Mouse (Mus musculus) forelimb bud, embryonic 11.5 days (tissue): ENCODE measurements around the gene Orc2.

ENCODE experiments used
- DNase-seq: peaks from one replicate; pipeline ENCODE4 v3.0.0-alpha.2; 2012; ENCODE audit warnings: low read depth, low spot score

Orc2 gene

DNA sequence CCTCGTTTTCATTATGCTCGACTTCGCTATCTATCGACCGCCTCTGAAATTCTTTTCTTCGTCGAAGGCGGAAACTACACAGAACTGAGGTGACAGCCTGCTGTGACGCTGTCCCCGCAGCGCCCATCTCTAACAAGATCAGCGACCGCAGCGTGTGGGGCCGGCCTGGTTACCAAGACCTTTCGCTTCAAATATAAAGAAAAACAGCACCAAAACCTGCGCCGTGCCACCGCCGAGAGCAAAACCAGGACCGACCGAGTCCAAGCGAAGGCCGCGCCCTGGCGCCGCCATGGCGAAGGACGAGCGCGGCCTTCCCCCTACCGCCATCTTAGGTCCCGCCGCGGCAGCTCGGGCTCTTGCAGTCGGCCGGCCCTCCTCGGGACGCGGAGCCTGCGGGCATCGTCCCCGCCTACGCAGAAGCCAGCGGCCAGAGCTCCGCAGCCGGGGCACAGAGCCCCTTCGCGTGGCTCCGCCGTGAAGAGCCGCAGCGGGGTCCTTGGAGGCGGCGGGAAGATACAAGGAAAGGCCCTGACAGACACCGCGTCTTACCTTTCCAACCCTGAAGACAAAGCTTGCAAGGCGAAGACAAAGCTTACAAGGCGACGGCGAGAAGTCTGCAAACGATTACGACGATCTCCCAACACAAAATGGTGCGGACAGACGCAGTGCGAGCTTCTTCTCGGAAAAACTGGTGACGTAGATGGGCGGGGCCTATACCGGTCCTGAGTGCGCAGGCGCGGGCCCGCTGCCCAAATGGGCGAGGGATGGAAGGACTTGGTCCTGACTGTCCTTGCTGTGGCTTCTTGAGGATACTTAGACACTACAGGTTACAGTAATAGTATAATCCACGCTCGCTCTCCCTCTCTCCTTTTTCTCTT lies 81.3 kb downstream of the Orc2 start, which contains the start of gene Clk1:
Gene Clk1 (minus strand): TSS at position 696 of the 878 bp plus-strand sequence.
- DNase-seq = peak; percentile 94

DNA sequence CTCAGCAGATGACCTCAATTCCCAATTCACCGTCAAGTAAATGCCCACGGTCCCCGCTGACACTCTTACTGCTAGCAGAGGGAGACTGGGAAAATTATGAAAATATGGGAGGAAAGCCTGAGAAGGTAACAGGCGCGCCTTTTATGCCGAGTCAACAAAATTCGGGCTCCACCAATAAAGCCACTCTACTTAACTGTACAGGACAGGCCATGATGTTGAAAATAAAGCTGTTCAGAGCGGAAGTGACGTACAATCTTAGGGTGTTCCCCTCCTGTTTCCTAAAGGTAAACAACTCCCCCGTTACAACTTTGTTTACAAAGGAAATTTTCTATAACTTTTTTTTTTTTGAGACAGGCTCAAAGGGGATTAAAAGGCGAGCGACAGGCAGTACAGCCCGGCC lies 82.0 kb downstream of the Orc2 start:
- DNase-seq = peak; percentile 71

DNA sequence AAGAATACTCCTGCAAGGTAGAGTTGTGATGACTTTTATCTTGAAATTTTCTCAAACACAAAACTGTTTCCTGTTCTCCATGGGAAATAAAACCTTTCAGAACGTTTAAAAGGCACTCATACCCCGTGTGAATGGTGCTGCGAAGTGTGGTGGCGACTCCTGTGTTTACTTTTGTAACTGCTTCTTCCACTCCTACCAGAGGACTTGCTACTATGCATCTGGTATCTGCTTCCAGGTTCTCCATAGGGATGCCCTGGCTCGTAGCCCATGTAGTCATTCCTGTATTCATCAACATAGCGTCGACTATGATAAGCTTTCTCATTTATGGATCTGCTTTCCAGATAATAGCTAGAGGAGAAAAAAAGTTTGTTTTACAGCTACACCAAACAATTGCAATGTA lies 83.9 kb downstream of the Orc2 start:
- DNase-seq = no peak

- no peak for DNase-seq
These were observed 84.9 kb downstream of the Orc2 start for GRCm38 (mm10) chr1:58420032-58420431.

- DNase-seq = no peak
These were observed 88.9 kb downstream of the Orc2 start for GRCm38 (mm10) chr1:58416048-58416447.

- DNase-seq = no peak
These were observed 89.5 kb downstream of the Orc2 start for GRCm38 (mm10) chr1:58415442-58415841.
